Mouse (Mus musculus) heart, adult 11 months (tissue): ENCODE measurements around the gene Cnot11.
"Not testable (repeated sequence)": the region's sequence is repeated elsewhere in the genome, so short reads cannot be mapped to it uniquely, and the experiment has no call there.

ENCODE experiments used
- DNase-seq: peaks from one replicate; pipeline ENCODE4 v3.0.0; 2022

Gene Cnot11

DNA sequence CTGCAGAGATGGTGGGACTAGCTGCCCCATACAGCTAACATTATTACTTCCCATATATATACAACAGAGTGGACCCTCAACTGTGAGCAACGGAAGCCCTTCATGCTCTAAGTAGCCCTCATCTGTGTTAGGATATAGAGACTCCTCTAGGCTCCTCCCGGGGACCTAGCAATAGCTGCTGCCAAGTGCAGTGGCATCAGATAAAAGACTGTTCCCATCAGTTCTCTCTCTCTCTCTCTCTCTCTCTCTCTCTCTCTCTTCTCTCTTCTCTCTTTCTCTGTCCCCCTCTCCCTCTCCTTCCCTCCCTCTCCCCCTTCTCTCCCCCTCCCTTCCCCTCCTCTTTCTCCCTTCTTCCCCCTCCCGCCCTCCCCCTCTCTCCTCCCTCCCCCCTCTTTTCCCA is 46.4 kb downstream of the Cnot11 start:
- no peak for DNase-seq

DNA sequence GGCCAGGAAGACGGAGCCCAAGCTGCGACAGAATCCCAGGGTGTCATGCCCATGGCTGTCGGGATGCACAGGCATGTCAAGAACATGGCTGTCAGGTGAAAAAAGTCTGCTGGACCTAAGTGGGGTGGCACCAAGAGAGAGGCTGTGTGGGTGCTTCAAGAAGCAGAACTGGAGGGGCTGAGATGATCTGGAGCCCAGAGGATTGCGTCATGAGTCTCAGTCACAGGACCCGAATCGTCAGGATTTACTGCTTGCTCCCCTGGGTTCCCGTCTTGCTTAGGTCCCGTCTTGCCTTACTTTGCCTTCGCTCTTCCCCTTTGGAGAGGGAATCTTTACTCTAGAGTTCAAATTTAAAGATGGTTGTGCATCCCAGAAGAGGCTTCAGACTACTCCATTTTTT is 48.4 kb downstream of the Cnot11 start:
- DNase-seq: peak; percentile 74

DNA sequence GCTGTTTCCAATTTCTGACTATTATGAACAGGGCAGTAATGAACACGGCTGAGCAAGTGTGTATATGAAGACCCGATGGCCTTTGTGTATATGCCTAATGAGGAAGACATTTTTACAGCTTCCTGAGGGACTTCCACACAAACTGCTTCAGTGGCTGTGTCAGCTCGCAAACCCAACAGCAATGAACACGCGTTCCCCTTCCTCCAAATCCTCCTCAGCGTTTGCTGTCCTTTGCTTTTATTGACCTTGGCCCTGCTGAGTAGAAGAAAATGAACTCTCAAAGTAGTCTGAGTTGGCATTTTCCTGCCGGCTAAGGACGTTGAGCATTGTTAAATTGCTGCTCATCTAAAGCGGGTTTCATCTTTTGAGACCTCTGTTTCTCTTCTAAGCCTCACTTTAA is 50.6 kb downstream of the Cnot11 start:
- peak; percentile 66 for DNase-seq

DNA sequence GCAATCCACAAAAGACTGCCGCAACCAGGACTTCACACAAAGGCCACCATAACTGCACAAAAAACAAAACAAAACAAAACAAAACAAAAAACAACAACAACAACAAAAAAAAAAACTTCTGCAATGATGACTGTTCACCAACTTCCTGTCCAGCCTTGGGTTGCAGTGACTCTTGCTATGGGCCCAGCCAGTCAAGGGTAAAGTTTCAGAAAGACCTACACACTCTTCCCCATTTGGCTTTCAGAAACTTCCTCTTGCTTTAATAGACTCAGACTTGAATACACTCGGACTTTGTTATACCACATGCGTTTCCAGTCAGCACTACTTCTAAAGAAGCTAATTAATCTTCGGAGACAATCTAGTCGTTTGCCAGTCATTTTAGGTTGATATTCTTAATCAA is 55.4 kb downstream of the Cnot11 start:
- peak; percentile 22 for DNase-seq

DNA sequence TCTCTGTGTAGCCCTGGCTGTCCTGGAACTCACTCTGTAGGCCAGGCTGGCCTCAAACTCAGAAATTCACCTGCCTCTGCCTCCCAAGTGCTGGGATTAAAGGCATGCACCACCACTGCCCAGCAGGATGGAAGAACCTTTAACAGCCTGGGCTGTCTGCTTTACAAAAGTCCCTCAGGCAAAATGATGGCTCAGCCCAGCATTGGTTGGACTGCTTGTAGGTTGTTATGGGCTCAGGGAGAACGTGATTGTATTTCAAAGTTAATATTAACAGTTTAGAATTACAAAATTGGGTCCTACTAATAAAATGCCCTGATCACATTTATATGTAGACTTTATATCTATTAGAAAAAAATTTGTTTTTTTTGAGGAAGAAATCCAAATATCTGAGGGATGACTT is 56.8 kb downstream of the Cnot11 start:
- DNase-seq: not testable (repeated sequence)

DNA sequence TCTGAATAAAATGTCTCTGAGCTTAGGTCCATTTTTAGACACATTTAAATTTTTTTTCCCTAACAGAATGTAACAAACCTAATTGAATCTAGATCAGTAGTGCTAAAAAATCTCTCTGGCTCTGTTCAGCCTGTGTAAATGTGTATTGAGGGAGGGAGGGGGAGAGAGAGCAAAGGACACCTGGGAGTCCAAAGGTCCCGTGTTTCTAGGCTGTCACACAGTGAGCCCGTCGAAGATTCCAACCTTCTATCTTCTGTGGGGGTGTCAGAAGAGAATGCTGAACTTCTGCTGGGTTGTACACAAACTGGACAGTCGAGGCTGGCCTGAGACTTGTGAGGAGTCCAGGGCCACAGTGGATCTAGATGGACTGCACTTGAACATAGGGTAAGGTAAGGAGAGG is 57.3 kb downstream of the Cnot11 start:
- peak; percentile 33 for DNase-seq

DNA sequence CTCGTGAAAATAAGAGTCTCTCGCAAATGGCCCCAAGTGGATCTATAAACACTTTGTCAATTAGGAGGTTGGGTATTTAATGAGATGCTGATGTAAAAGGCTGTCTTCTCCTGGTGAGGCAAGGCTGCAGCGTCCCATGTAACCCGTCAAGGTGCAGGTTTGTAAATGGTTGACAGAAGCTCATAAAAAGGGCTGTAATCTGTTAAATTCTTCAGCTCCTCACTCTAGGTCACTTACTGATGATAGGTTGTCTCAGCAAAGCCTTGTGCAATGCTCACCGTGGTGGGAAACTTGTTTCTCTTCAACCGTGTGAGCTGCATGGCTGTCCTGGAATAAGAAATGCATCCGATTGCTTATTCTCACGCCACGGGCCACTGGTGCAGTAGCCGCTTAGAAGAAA is 59.0 kb downstream of the Cnot11 start:
- DNase-seq: peak; percentile 7
